Mouse (Mus musculus): ENCODE results near the gene Isca2.

The Isca2 gene

GRCm38 (mm10) chr12:84772726-84773441 is at the start of gene Isca2, which contains the start of gene Npc2:
Gene Isca2, plus strand, starts transcription at chr12:84773251.
Gene Npc2, minus strand, starts transcription at chr12:84773152.
- DNase-seq (ENCODE audit: low read depth, low spot score), result peak; percentile 99

GRCm38 (mm10) chr12:84726391-84726790 is 46.7 kb upstream of the Isca2 start:
- DNase-seq (ENCODE audit: low read depth, low spot score), result no peak

GRCm38 (mm10) chr12:84726986-84727385 is 46.1 kb upstream of the Isca2 start:
- DNase-seq (ENCODE audit: low read depth, low spot score), result no peak

GRCm38 (mm10) chr12:84727434-84727833 is 45.6 kb upstream of the Isca2 start:
- no peak for DNase-seq (ENCODE audit: low read depth, low spot score)

- no peak for DNase-seq (ENCODE audit: low read depth, low spot score)
Observed at GRCm38 (mm10) chr12:84728421-84728820, 44.6 kb upstream of the Isca2 start.

- no peak for DNase-seq (ENCODE audit: low read depth, low spot score)
Observed at GRCm38 (mm10) chr12:84733366-84733765, 39.7 kb upstream of the Isca2 start.

- no peak for DNase-seq (ENCODE audit: low read depth, low spot score)
Observed at GRCm38 (mm10) chr12:84743496-84743895, 29.6 kb upstream of the Isca2 start.

GRCm38 (mm10) chr12:84745700-84746099 is 27.4 kb upstream of the Isca2 start:
- no peak for DNase-seq (ENCODE audit: low read depth, low spot score)

- no peak for DNase-seq (ENCODE audit: low read depth, low spot score)
Observed at GRCm38 (mm10) chr12:84748134-84748533, 24.9 kb upstream of the Isca2 start.

GRCm38 (mm10) chr12:84750661-84751060 is 22.4 kb upstream of the Isca2 start:
- no peak for DNase-seq (ENCODE audit: low read depth, low spot score)

GRCm38 (mm10) chr12:84752131-84752977 is 20.7 kb upstream of the Isca2 start:
- DNase-seq (ENCODE audit: low read depth, low spot score), result no peak

GRCm38 (mm10) chr12:84755008-84755695 is 17.9 kb upstream of the Isca2 start:
- DNase-seq (ENCODE audit: low read depth, low spot score), result peak; percentile 62

- no peak for DNase-seq (ENCODE audit: low read depth, low spot score)
Observed at GRCm38 (mm10) chr12:84756016-84756415, 17.0 kb upstream of the Isca2 start.

- DNase-seq (ENCODE audit: low read depth, low spot score), result no peak
Observed at GRCm38 (mm10) chr12:84759063-84759462, 14.0 kb upstream of the Isca2 start.

GRCm38 (mm10) chr12:84762532-84762931 is 10.5 kb upstream of the Isca2 start:
- DNase-seq (ENCODE audit: low read depth, low spot score), result no peak

GRCm38 (mm10) chr12:84763577-84764218 is 9.4 kb upstream of the Isca2 start:
- no peak for DNase-seq (ENCODE audit: low read depth, low spot score)

GRCm38 (mm10) chr12:84764756-84765155 is 8.3 kb upstream of the Isca2 start:
- no peak for DNase-seq (ENCODE audit: low read depth, low spot score)

GRCm38 (mm10) chr12:84765506-84765905 is 7.5 kb upstream of the Isca2 start:
- no peak for DNase-seq (ENCODE audit: low read depth, low spot score)

GRCm38 (mm10) chr12:84766113-84766735 is 6.8 kb upstream of the Isca2 start:
- no peak for DNase-seq (ENCODE audit: low read depth, low spot score)

- no peak for DNase-seq (ENCODE audit: low read depth, low spot score)
Observed at GRCm38 (mm10) chr12:84767510-84767909, 5.5 kb upstream of the Isca2 start.

GRCm38 (mm10) chr12:84769624-84770023 is 3.4 kb upstream of the Isca2 start:
- no peak for DNase-seq (ENCODE audit: low read depth, low spot score)

Measured in c-Kit-negative CD71-positive TER-119-positive erythroid progenitor cells, embryonic 14.5 days (primary cell).